In the genomic region with DNA sequence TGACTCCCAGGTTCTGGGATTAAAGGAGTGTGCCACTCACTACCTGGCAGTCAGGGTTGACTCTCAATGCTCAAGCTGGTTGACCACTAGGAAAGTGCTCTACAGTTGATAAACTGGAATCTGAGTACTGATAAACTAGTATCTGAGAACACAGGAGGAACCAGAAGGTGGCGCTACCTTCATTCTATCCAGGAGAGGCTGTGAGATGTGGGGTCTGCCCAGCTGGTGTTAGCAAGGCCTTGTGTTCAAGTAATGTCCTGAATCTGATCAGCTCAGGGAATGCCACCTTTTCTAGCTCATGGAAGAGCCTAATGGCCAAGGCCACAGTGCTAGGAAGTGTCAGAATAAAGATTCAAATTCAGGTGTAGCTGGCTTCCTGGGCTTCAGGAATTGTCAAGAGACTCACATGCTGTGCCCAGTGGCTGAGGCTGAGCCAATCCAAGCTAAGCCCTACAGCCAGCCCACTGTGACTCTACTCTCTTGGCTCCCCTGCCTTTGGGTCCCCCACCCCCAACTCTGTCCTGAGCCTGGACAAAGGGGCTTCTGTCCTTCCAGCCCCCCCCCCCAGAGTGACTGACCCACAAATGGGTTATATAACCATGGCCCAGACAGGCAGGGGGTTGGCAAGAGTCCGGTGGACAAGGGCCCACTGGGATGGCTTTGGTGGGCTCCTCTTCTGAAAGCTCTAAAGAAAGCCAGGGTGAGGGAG, we compare ENCODE assay signal across 8 mouse cellular contexts. TPM values are rescaled to one million over a fixed set of nuclear protein-coding genes. Genes with fewer than 3 reads are reported as not detected.
DNase-seq lines count a peak whose midpoint lies in the region.

No protein-coding gene starts in this region.

- peak; percentile 43 for DNase-seq in gastrocnemius, adult 18-20 months (ENCODE audit: low spot score)
- DNase-seq in gastrocnemius, postnatal 25 days = no peak
- peak; percentile 55 for DNase-seq in urinary bladder, postnatal 14 days (ENCODE audit: low spot score)
- no peak for DNase-seq in urinary bladder, postnatal 36 days (ENCODE audit: low spot score in 2 of 2)
- peak; percentile 80 for DNase-seq in embryo, embryonic 11 days
- DNase-seq in kidney, postnatal 36 days = peak; percentile 48 to 79
- peak; percentile 50 for DNase-seq in neural tube, embryonic 10.5 days (ENCODE audit: extremely low spot score, low spot score)
- no peak for DNase-seq in yolk sac, embryonic 10.5 days (ENCODE audit: low spot score)

RNA-seq across cellular contexts. Expression of a gene that starts 6.4 kb away (rescaled TPM):
- total RNA-seq in gastrocnemius, adult 18-20 months (2021) = under 1 TPM; 0.09 to 0.17 TPM
- under 1 TPM; 0.10 to 0.11 TPM for total RNA-seq in gastrocnemius, postnatal 25 days (2021)

RNA-seq across cellular contexts. Expression of a gene that starts 15.9 kb away (rescaled TPM):
- 10 to 100 TPM in 1 of 2 experiments, 1 to 10 TPM in 1; 9.9 to 11.1 TPM for total RNA-seq in gastrocnemius, adult 18-20 months (2021)
- 10 to 100 TPM; 10.5 to 11.7 TPM for total RNA-seq in gastrocnemius, postnatal 25 days (2021)

RNA-seq across cellular contexts. Expression of a gene that starts 21.1 kb away (rescaled TPM):
- total RNA-seq in gastrocnemius, adult 18-20 months (2021) = under 1 TPM in 1 of 2 experiments, not detected in 1; 0.31 TPM
- not detected for total RNA-seq in gastrocnemius, postnatal 25 days (2021)

RNA-seq across cellular contexts. Expression of a gene that starts 24.6 kb away (rescaled TPM):
- total RNA-seq in gastrocnemius, adult 18-20 months (2021) = 10 to 100 TPM; 47.6 to 52.1 TPM
- 10 to 100 TPM; 50.8 to 55.0 TPM for total RNA-seq in gastrocnemius, postnatal 25 days (2021)

RNA-seq across cellular contexts. Expression of a gene that starts 24.7 kb away (rescaled TPM):
- 10 to 100 TPM; 10.8 TPM for total RNA-seq in gastrocnemius, adult 18-20 months (2021)
- total RNA-seq in gastrocnemius, postnatal 25 days (2021) = 10 to 100 TPM in 1 of 2 experiments, 1 to 10 TPM in 1; 9.4 to 10.2 TPM

Comparison
In these comparisons a context has a peak if more than half of its experiments do, and no peak if none do; other contexts are left out.
1. DNase-seq: peak in gastrocnemius, adult 18-20 months (single experiment), urinary bladder, postnatal 14 days (single experiment), embryo, embryonic 11 days (single experiment), kidney, postnatal 36 days (2 of 2) and neural tube, embryonic 10.5 days (single experiment); none in gastrocnemius, postnatal 25 days (single experiment), urinary bladder, postnatal 36 days (0 of 2) and yolk sac, embryonic 10.5 days (single experiment).